Mouse (Mus musculus) hindbrain, embryonic 16.5 days (tissue): ENCODE data around the gene Ampd2. TPM values are rescaled to one million over a fixed set of nuclear protein-coding genes. Genes with fewer than 3 reads are reported as not detected.

Experiments
- ATAC-seq: fragments of 200-750 bp; cut with Nextera tagmentation; 2 replicates; pipeline ENCODE4 v1.8.0; 2017; ENCODE audit warnings: moderate TSS enrichment, moderate library complexity
- H3K27ac ChIP-seq: fragments of 300-500 bp; sonication (generic); 2 replicates; pipeline ENCODE4 v1.5.1; 2014; ENCODE audit warnings: low read depth, mild to moderate bottlenecking, control low read depth, low read length, moderate library complexity
- H3K27me3 ChIP-seq: fragments of 300-500 bp; sonication (generic); replicated peaks from 2 replicates; pipeline ENCODE4 v1.6.1; 2014; ENCODE audit warnings: low read length; ENCODE audit not compliant: control insufficient read depth, insufficient read depth
- H3K36me3 ChIP-seq: fragments of 300-500 bp; sonication (generic); 2 replicates; pipeline ENCODE4 v1.6.1; 2014; ENCODE audit warnings: mild to moderate bottlenecking, low read length, moderate library complexity, mixed read lengths; ENCODE audit not compliant: control insufficient read depth, insufficient read depth
- H3K4me1 ChIP-seq: fragments of 300-500 bp; sonication (generic); 2 replicates; pipeline ENCODE4 v1.6.1; 2014; ENCODE audit warnings: low read depth, low read length; ENCODE audit not compliant: control insufficient read depth, insufficient read depth
- H3K4me2 ChIP-seq: fragments of 300-500 bp; sonication (generic); 2 replicates; pipeline ENCODE4 v1.6.1; 2014; ENCODE audit warnings: mild to moderate bottlenecking, low read length, control low read depth, moderate library complexity
- H3K4me3 ChIP-seq: fragments of 300-500 bp; sonication (generic); 2 replicates; pipeline ENCODE4 v1.5.1; 2014; ENCODE audit warnings: mild to moderate bottlenecking, low read length, control low read depth, moderate library complexity
- H3K9ac ChIP-seq: fragments of 300-500 bp; sonication (generic); 2 replicates; pipeline ENCODE4 v1.6.1; 2014; ENCODE audit warnings: low read depth, mild to moderate bottlenecking, control low read depth, low read length, moderate library complexity
- H3K9me3 ChIP-seq: fragments of 300-500 bp; sonication (generic); 2 replicates; pipeline ENCODE4 v1.6.1; 2014; ENCODE audit warnings: mild to moderate bottlenecking, low read length, moderate library complexity; ENCODE audit not compliant: control insufficient read depth
- WGBS: fragments of 180-500 bp; shearing (Covaris S2); extraction: QIAGEN DNeasy Blood & Tissue Kit; methylation state at CpG from one replicate; pipeline ENCODE4 v1.1.7; 2014; 5-methylcytosine and 5-hydroxymethylcytosine counted together
- polyA plus RNA-seq: library from polyadenylated mRNA; unstranded; fragments of >200 nt; fragmentation: Nextera tagmentation; extraction: Ambion mirVana; gene quantifications from 2 replicates; pipeline ENCODE4 v1.2.1, GENCODE M21; 2015

Ampd2 gene
- polyA plus RNA-seq, 1 experiment from 2014 or later: 63.6 TPM

GRCm38 (mm10) chr3:108092030-108092429, 5.6 kb upstream of the Ampd2 start:
- Histone ChIP-seq H3K27ac (no peak overlapping the region), H3K4me3 (no peak overlapping the region), H3K4me2 (no peak overlapping the region), H3K36me3 (no peaks in the 10 kb centered on the region), H3K9me3 (no peaks in the 10 kb centered on the region), H3K4me1 (no peaks in the 10 kb centered on the region), H3K27me3 (no peaks in the 10 kb centered on the region), H3K9ac (no peak overlapping the region)
- WGBS: 76% methylated on average over 6 of the region's 6 CpGs
- no peak for ATAC-seq

GRCm38 (mm10) chr3:108090561-108090960, 4.1 kb upstream of the Ampd2 start:
- WGBS: 83% methylated on average over 2 of the region's 2 CpGs
- no peak for ATAC-seq
- H3K27ac ChIP-seq: no peak overlapping the region
- H3K4me3 ChIP-seq: no peak overlapping the region
- H3K36me3 ChIP-seq: no peaks in the 10 kb centered on the region
- H3K4me2 ChIP-seq: no peak overlapping the region
- H3K27me3 ChIP-seq: no peaks in the 10 kb centered on the region
- H3K4me1 ChIP-seq: peaks cover 5% of the 10 kb centered on the region
- H3K9ac ChIP-seq: no peak overlapping the region
- H3K9me3 ChIP-seq: no peaks in the 10 kb centered on the region

- H3K36me3 ChIP-seq: no peaks in the 10 kb centered on the region
- no peak overlapping the region for H3K4me3 ChIP-seq
- no peak overlapping the region for H3K9ac ChIP-seq
- H3K27ac ChIP-seq: no peak overlapping the region
- H3K4me1 ChIP-seq: peaks cover 5% of the 10 kb centered on the region
- ATAC-seq: no peak
- no peaks in the 10 kb centered on the region for H3K9me3 ChIP-seq
- H3K4me2 ChIP-seq: no peak overlapping the region
- no peaks in the 10 kb centered on the region for H3K27me3 ChIP-seq
- WGBS: 48% methylated on average over 2 of the region's 2 CpGs
These were observed 3.5 kb upstream of the Ampd2 start for GRCm38 (mm10) chr3:108089916-108090315.

GRCm38 (mm10) chr3:108088842-108089380, 2.5 kb upstream of the Ampd2 start:
- Histone ChIP-seq H3K4me3 (no peak overlapping the region), H3K27ac (no peak overlapping the region), H3K4me2 (no peak overlapping the region), H3K9me3 (no peaks in the 10 kb centered on the region), H3K9ac (no peak overlapping the region), H3K36me3 (no peaks in the 10 kb centered on the region), H3K27me3 (no peaks in the 10 kb centered on the region), H3K4me1 (peaks cover 15% of the 10 kb centered on the region)
- WGBS: 33% methylated on average over 5 of the region's 5 CpGs
- no peak for ATAC-seq

GRCm38 (mm10) chr3:108087329-108087728, 878 bp upstream of the Ampd2 start:
- 90% methylated on average over 3 of the region's 3 CpGs for WGBS
- no peak for ATAC-seq
- peaks cover 23% of the 10 kb centered on the region for H3K4me1 ChIP-seq

GRCm38 (mm10) chr3:108085721-108086469, 556 bp downstream of the Ampd2 start:
- peak; percentile 66 for ATAC-seq
- under 1% methylated on average over 28 of the region's 31 CpGs for WGBS
- H3K27ac ChIP-seq: peak overlapping the region; percentile 85
- H3K4me2 ChIP-seq: peak overlapping the region; percentile 97
- H3K36me3 ChIP-seq: no peaks in the 10 kb centered on the region
- H3K9me3 ChIP-seq: no peaks in the 10 kb centered on the region
- H3K4me1 ChIP-seq: peaks cover 31% of the 10 kb centered on the region
- H3K9ac ChIP-seq: peak overlapping the region; percentile 67
- no peaks in the 10 kb centered on the region for H3K27me3 ChIP-seq
- H3K4me3 ChIP-seq: peak overlapping the region; percentile 64

More at GRCm38 (mm10) chr3:108087329-108087728, 878 bp upstream of the Ampd2 start:
- Histone ChIP-seq H3K9ac (no peak overlapping the region), H3K9me3 (no peaks in the 10 kb centered on the region), H3K36me3 (no peaks in the 10 kb centered on the region), H3K4me3 (no peak overlapping the region), H3K27me3 (no peaks in the 10 kb centered on the region), H3K4me2 (no peak overlapping the region), H3K27ac (no peak overlapping the region)

GRCm38 (mm10) chr3:108085281-108085720, 1.1 kb downstream of the Ampd2 start:
- peak overlapping the region; percentile 97 for H3K4me2 ChIP-seq
- peak overlapping the region; percentile 67 for H3K9ac ChIP-seq
- H3K27me3 ChIP-seq: no peaks in the 10 kb centered on the region
- peak overlapping the region; percentile 64 for H3K4me3 ChIP-seq
- H3K36me3 ChIP-seq: no peaks in the 10 kb centered on the region
- peak; percentile 91 for ATAC-seq
- no peaks in the 10 kb centered on the region for H3K9me3 ChIP-seq
- WGBS: 0% methylated on average over 14 of the region's 14 CpGs
- peak overlapping the region; percentile 85 for H3K27ac ChIP-seq
- H3K4me1 ChIP-seq: peaks cover 31% of the 10 kb centered on the region

GRCm38 (mm10) chr3:108084767-108085270, 1.6 kb downstream of the Ampd2 start:
- WGBS: 11% methylated on average over 13 of the region's 13 CpGs
- Histone ChIP-seq H3K36me3 (no peaks in the 10 kb centered on the region), H3K9ac (peak overlapping the region; percentile 67), H3K4me1 (peaks cover 31% of the 10 kb centered on the region), H3K4me3 (peak overlapping the region; percentile 64), H3K27ac (peak overlapping the region; percentile 85), H3K27me3 (no peaks in the 10 kb centered on the region), H3K4me2 (peak overlapping the region; percentile 97), H3K9me3 (no peaks in the 10 kb centered on the region)
- peak; percentile 45 for ATAC-seq

- Histone ChIP-seq H3K4me1 (peaks cover 31% of the 10 kb centered on the region), H3K36me3 (peaks cover 2% of the 10 kb centered on the region; the same call in 1 of the 2 replicates), H3K4me2 (peak overlapping the region; percentile 97), H3K9me3 (no peaks in the 10 kb centered on the region), H3K9ac (no peak overlapping the region), H3K4me3 (peak overlapping the region; percentile 64), H3K27me3 (no peaks in the 10 kb centered on the region), H3K27ac (no peak overlapping the region)
- 84% methylated on average over 4 of the region's 4 CpGs for WGBS
- ATAC-seq: no peak
These were observed 2.5 kb downstream of the Ampd2 start for GRCm38 (mm10) chr3:108083904-108084407.
